Mouse (Mus musculus): ENCODE results near the gene Myh8. TPM values are rescaled to one million over a fixed set of nuclear protein-coding genes. Genes with fewer than 3 reads are reported as not detected.

Gene Myh8
- polyA plus RNA-seq (2014; fragmentation: Nextera tagmentation; extraction: Ambion mirVana) = 1.4 and 2.6 TPM in 2 replicates

- ATAC-seq (ENCODE audit: low FRiP score, low TSS enrichment) = no peak
- peak; percentile 63 for DNase-seq
- no peak within 1 kb of the TSS for H3K9ac ChIP-seq (replicated peaks; ENCODE audit: low read length)
Observed at GRCm38 (mm10) chr11:67276601-67277174, at the start of gene Myh8. Myh8 (plus strand) TSS chr11:67277124.

GRCm38 (mm10) chr11:67228731-67229130 lies 48.2 kb upstream of the Myh8 start:
- WGBS = 94% methylated on average over 3 of the region's 3 CpGs
- no peaks in the 10 kb centered on the region for H3K27me3 ChIP-seq (ENCODE audit: control insufficient read depth, insufficient read depth, low read length)

More at GRCm38 (mm10) chr11:67276601-67277174, at the start of gene Myh8:
- Histone ChIP-seq H3K27me3 (ENCODE audit: control insufficient read depth, insufficient read depth, low read length) (no peaks in the 10 kb centered on the region), H3K9me3 (ENCODE audit: control insufficient read depth, low read length) (no peaks in the 10 kb centered on the region), H3K4me1 (ENCODE audit: control insufficient read depth, insufficient read depth, low read length) (no peaks in the 10 kb centered on the region), H3K4me2 (ENCODE audit: low read length) (no peak within 1 kb of the TSS), H3K36me3 (ENCODE audit: control insufficient read depth, insufficient read depth, low read length) (no peaks in the 10 kb centered on the region), H3K4me3 (replicated peaks; ENCODE audit: low read depth, low read length) (no peak within 1 kb of the TSS), H3K27ac (replicated peaks; ENCODE audit: low read depth, low read length) (no peak within 1 kb of the TSS)
- WGBS = 80% methylated on average over 10 of the region's 10 CpGs

GRCm38 (mm10) chr11:67229166-67229565 lies 47.8 kb upstream of the Myh8 start:
- no peak overlapping the region for H3K4me3 ChIP-seq (replicated peaks; ENCODE audit: low read depth, low read length)
- no peak overlapping the region for H3K27ac ChIP-seq (replicated peaks; ENCODE audit: low read depth, low read length)
- ATAC-seq (ENCODE audit: low FRiP score, low TSS enrichment) (no peak), DNase-seq (no peak)
- no peaks in the 10 kb centered on the region for H3K9me3 ChIP-seq (ENCODE audit: control insufficient read depth, low read length)
- WGBS = 91% methylated on average over 5 of the region's 5 CpGs
- H3K36me3 ChIP-seq (ENCODE audit: control insufficient read depth, insufficient read depth, low read length) = no peaks in the 10 kb centered on the region
- H3K4me2 ChIP-seq (ENCODE audit: low read length) = no peak overlapping the region
- H3K27me3 ChIP-seq (ENCODE audit: control insufficient read depth, insufficient read depth, low read length) = no peaks in the 10 kb centered on the region
- H3K9ac ChIP-seq (replicated peaks; ENCODE audit: low read length) = no peak overlapping the region
- H3K4me1 ChIP-seq (ENCODE audit: control insufficient read depth, insufficient read depth, low read length) = no peaks in the 10 kb centered on the region

More at GRCm38 (mm10) chr11:67228731-67229130, 48.2 kb upstream of the Myh8 start:
- DNase-seq = no peak
- no peaks in the 10 kb centered on the region for H3K4me1 ChIP-seq (ENCODE audit: control insufficient read depth, insufficient read depth, low read length)
- H3K9ac ChIP-seq (replicated peaks; ENCODE audit: low read length) = no peak overlapping the region
- no peak overlapping the region for H3K4me3 ChIP-seq (replicated peaks; ENCODE audit: low read depth, low read length)
- no peak for ATAC-seq (ENCODE audit: low FRiP score, low TSS enrichment)
- H3K36me3 ChIP-seq (ENCODE audit: control insufficient read depth, insufficient read depth, low read length) = no peaks in the 10 kb centered on the region
- no peak overlapping the region for H3K4me2 ChIP-seq (ENCODE audit: low read length)
- H3K27ac ChIP-seq (replicated peaks; ENCODE audit: low read depth, low read length) = no peak overlapping the region
- no peaks in the 10 kb centered on the region for H3K9me3 ChIP-seq (ENCODE audit: control insufficient read depth, low read length)

- no peak overlapping the region for H3K9ac ChIP-seq (replicated peaks; ENCODE audit: low read length)
- H3K27me3 ChIP-seq (ENCODE audit: control insufficient read depth, insufficient read depth, low read length) = no peaks in the 10 kb centered on the region
- H3K4me2 ChIP-seq (ENCODE audit: low read length) = no peak overlapping the region
- H3K27ac ChIP-seq (replicated peaks; ENCODE audit: low read depth, low read length) = no peak overlapping the region
- DNase-seq (no peak), ATAC-seq (ENCODE audit: low FRiP score, low TSS enrichment) (no peak)
- no peaks in the 10 kb centered on the region for H3K36me3 ChIP-seq (ENCODE audit: control insufficient read depth, insufficient read depth, low read length)
- H3K4me3 ChIP-seq (replicated peaks; ENCODE audit: low read depth, low read length) = no peak overlapping the region
- WGBS = 84% methylated on average over 2 of the region's 2 CpGs
- H3K4me1 ChIP-seq (ENCODE audit: control insufficient read depth, insufficient read depth, low read length) = no peaks in the 10 kb centered on the region
- no peaks in the 10 kb centered on the region for H3K9me3 ChIP-seq (ENCODE audit: control insufficient read depth, low read length)
Observed at GRCm38 (mm10) chr11:67229946-67230345, 47.0 kb upstream of the Myh8 start.

- Histone ChIP-seq H3K27ac (replicated peaks; ENCODE audit: low read depth, low read length) (no peak overlapping the region), H3K36me3 (ENCODE audit: control insufficient read depth, insufficient read depth, low read length) (no peaks in the 10 kb centered on the region), H3K9me3 (ENCODE audit: control insufficient read depth, low read length) (no peaks in the 10 kb centered on the region), H3K9ac (replicated peaks; ENCODE audit: low read length) (no peak overlapping the region), H3K4me1 (ENCODE audit: control insufficient read depth, insufficient read depth, low read length) (no peaks in the 10 kb centered on the region), H3K27me3 (ENCODE audit: control insufficient read depth, insufficient read depth, low read length) (no peaks in the 10 kb centered on the region), H3K4me2 (ENCODE audit: low read length) (no peak overlapping the region), H3K4me3 (replicated peaks; ENCODE audit: low read depth, low read length) (no peak overlapping the region)
- WGBS = 70% methylated on average over 5 of the region's 5 CpGs
- ATAC-seq (ENCODE audit: low FRiP score, low TSS enrichment) (no peak), DNase-seq (peak; percentile 72)
Observed at GRCm38 (mm10) chr11:67235639-67236358, 41.1 kb upstream of the Myh8 start.

GRCm38 (mm10) chr11:67236799-67237198 lies 40.1 kb upstream of the Myh8 start:
- no peak overlapping the region for H3K9ac ChIP-seq (replicated peaks; ENCODE audit: low read length)
- no peak overlapping the region for H3K27ac ChIP-seq (replicated peaks; ENCODE audit: low read depth, low read length)
- WGBS = 91% methylated on average over 9 of the region's 9 CpGs
- H3K4me2 ChIP-seq (ENCODE audit: low read length) = no peak overlapping the region
- no peak for ATAC-seq (ENCODE audit: low FRiP score, low TSS enrichment)
- DNase-seq = no peak
- no peaks in the 10 kb centered on the region for H3K4me1 ChIP-seq (ENCODE audit: control insufficient read depth, insufficient read depth, low read length)
- no peaks in the 10 kb centered on the region for H3K36me3 ChIP-seq (ENCODE audit: control insufficient read depth, insufficient read depth, low read length)
- H3K4me3 ChIP-seq (replicated peaks; ENCODE audit: low read depth, low read length) = no peak overlapping the region
- no peaks in the 10 kb centered on the region for H3K9me3 ChIP-seq (ENCODE audit: control insufficient read depth, low read length)
- H3K27me3 ChIP-seq (ENCODE audit: control insufficient read depth, insufficient read depth, low read length) = no peaks in the 10 kb centered on the region

GRCm38 (mm10) chr11:67237481-67238079 lies 39.3 kb upstream of the Myh8 start, which contains the start of gene Myh4:
Myh4 (plus strand) TSS chr11:67238029.
- H3K4me2 ChIP-seq (ENCODE audit: low read length) = no peak within 1 kb of the TSS
- DNase-seq (no peak), ATAC-seq (ENCODE audit: low FRiP score, low TSS enrichment) (no peak)
- H3K27ac ChIP-seq (replicated peaks; ENCODE audit: low read depth, low read length) = no peak within 1 kb of the TSS
- H3K4me3 ChIP-seq (replicated peaks; ENCODE audit: low read depth, low read length) = no peak within 1 kb of the TSS
- H3K4me1 ChIP-seq (ENCODE audit: control insufficient read depth, insufficient read depth, low read length) = no peaks in the 10 kb centered on the region
- 83% methylated on average over 5 of the region's 5 CpGs for WGBS
- no peaks in the 10 kb centered on the region for H3K36me3 ChIP-seq (ENCODE audit: control insufficient read depth, insufficient read depth, low read length)
- no peaks in the 10 kb centered on the region for H3K27me3 ChIP-seq (ENCODE audit: control insufficient read depth, insufficient read depth, low read length)
- no peak within 1 kb of the TSS for H3K9ac ChIP-seq (replicated peaks; ENCODE audit: low read length)
- H3K9me3 ChIP-seq (ENCODE audit: control insufficient read depth, low read length) = no peaks in the 10 kb centered on the region

GRCm38 (mm10) chr11:67241051-67241450 lies 35.9 kb upstream of the Myh8 start:
- Histone ChIP-seq H3K27me3 (ENCODE audit: control insufficient read depth, insufficient read depth, low read length) (no peaks in the 10 kb centered on the region), H3K4me1 (ENCODE audit: control insufficient read depth, insufficient read depth, low read length) (no peaks in the 10 kb centered on the region), H3K27ac (replicated peaks; ENCODE audit: low read depth, low read length) (no peak overlapping the region), H3K36me3 (ENCODE audit: control insufficient read depth, insufficient read depth, low read length) (no peaks in the 10 kb centered on the region), H3K4me3 (replicated peaks; ENCODE audit: low read depth, low read length) (no peak overlapping the region), H3K9ac (replicated peaks; ENCODE audit: low read length) (no peak overlapping the region), H3K9me3 (ENCODE audit: control insufficient read depth, low read length) (no peaks in the 10 kb centered on the region), H3K4me2 (ENCODE audit: low read length) (no peak overlapping the region)
- DNase-seq = no peak
- no peak for ATAC-seq (ENCODE audit: low FRiP score, low TSS enrichment)
- WGBS = 95% methylated on average over 6 of the region's 6 CpGs

Data from midbrain, embryonic 14.5 days (tissue).